Mouse (Mus musculus) monocyte, adult 5-6 weeks (primary cell): ENCODE results near the gene Olfr196. TPM values are rescaled to one million over a fixed set of nuclear protein-coding genes. Genes with fewer than 3 reads are reported as not detected.
"Not testable (repeated sequence)": the region's sequence is repeated elsewhere in the genome, so short reads cannot be mapped to it uniquely, and the experiment has no call there.

Source experiments
- ATAC-seq: fragments of 153-309, 156-312 bp; replicated peaks from 2 replicates; pipeline ENCODE4 v1.8.0; 2017; ENCODE audit warnings: mild to moderate bottlenecking; ENCODE audit not compliant: low TSS enrichment, insufficient number of reproducible peaks, severe bottlenecking, poor library complexity, low FRiP score
- total RNA-seq: library from RNA; stranded (forward); fragments of 200-1000, 200-491, 200-594 nt; gene quantifications from 3 replicates; pipeline ENCODE4 v1.2.3, GENCODE M21; 2017

Gene Olfr196
- total RNA-seq: not detected in 3 replicates

GRCm38 (mm10) chr16:59170354-59170753 lies at the start of gene Olfr196:
Gene Olfr196, minus strand, starts transcription at chr16:59170454.
- no peak for ATAC-seq

- not testable (repeated sequence) for ATAC-seq
Measured at GRCm38 (mm10) chr16:59219667-59220066, 49.4 kb upstream of the Olfr196 start, which contains the start of gene Olfr199. Gene Olfr199, minus strand, starts transcription at chr16:59219767.

GRCm38 (mm10) chr16:59217861-59218260 lies 47.6 kb upstream of the Olfr196 start:
- ATAC-seq: not testable (repeated sequence)

GRCm38 (mm10) chr16:59203433-59203832 lies 33.2 kb upstream of the Olfr196 start, which contains the start of gene Olfr198:
Gene Olfr198, minus strand, starts transcription at chr16:59203533.
- ATAC-seq: not testable (repeated sequence)

- ATAC-seq: no peak
Measured at GRCm38 (mm10) chr16:59151996-59152395, 18.3 kb downstream of the Olfr196 start.

- no peak for ATAC-seq
Measured at GRCm38 (mm10) chr16:59146746-59147145, 23.5 kb downstream of the Olfr196 start, which contains the start of gene Olfr195. Gene Olfr195, plus strand, starts transcription at chr16:59147046.

- ATAC-seq: no peak
Measured at GRCm38 (mm10) chr16:59141105-59141504, 29.1 kb downstream of the Olfr196 start.

- ATAC-seq: no peak
Measured at GRCm38 (mm10) chr16:59130740-59131139, 39.5 kb downstream of the Olfr196 start.

GRCm38 (mm10) chr16:59120969-59121368 lies 49.3 kb downstream of the Olfr196 start, which contains the start of gene Olfr194:
Gene Olfr194, minus strand, starts transcription at chr16:59121069.
- no peak for ATAC-seq

Other genes with a start within 250 kb of the Olfr196 start
- not detected in 3 replicates for gene Olfr181, start 241.7 kb downstream of the Olfr196 start, total RNA-seq
- not detected in 3 replicates for gene Olfr180, start 241.1 kb downstream of the Olfr196 start, total RNA-seq
- gene Olfr183, start 175.1 kb downstream of the Olfr196 start, total RNA-seq: not detected in 3 replicates
- gene Olfr186, start 140.2 kb downstream of the Olfr196 start, total RNA-seq: not detected in 3 replicates
- gene Olfr187, start 130.7 kb downstream of the Olfr196 start, total RNA-seq: not detected in 3 replicates
- under 0.01 to 0.32 TPM in 2 of 3 replicates, not detected in the other for gene Olfr190, start 92.4 kb downstream of the Olfr196 start, total RNA-seq
- gene Olfr191, start 80.6 kb downstream of the Olfr196 start, total RNA-seq: not detected in 3 replicates
- not detected in 3 replicates for gene Olfr193, start 58.6 kb downstream of the Olfr196 start, total RNA-seq
- not detected in 3 replicates for gene Olfr194, start 49.4 kb downstream of the Olfr196 start, total RNA-seq
- not detected in 3 replicates for gene Olfr195, start 23.4 kb downstream of the Olfr196 start, total RNA-seq
- not detected in 3 replicates for gene Olfr198, start 33.1 kb upstream of the Olfr196 start, total RNA-seq
- not detected in 3 replicates for gene Olfr199, start 49.3 kb upstream of the Olfr196 start, total RNA-seq
- gene Olfr201, start 102.2 kb upstream of the Olfr196 start, total RNA-seq: not detected in 3 replicates
- not detected in 3 replicates for gene Olfr202, start 116.3 kb upstream of the Olfr196 start, total RNA-seq
- not detected in 3 replicates for gene Olfr203, start 128.4 kb upstream of the Olfr196 start, total RNA-seq
- not detected in 3 replicates for gene Olfr204, start 147.8 kb upstream of the Olfr196 start, total RNA-seq
- not detected in 3 replicates for gene Olfr205, start 160.7 kb upstream of the Olfr196 start, total RNA-seq
- not detected in 3 replicates for gene Olfr206, start 178.8 kb upstream of the Olfr196 start, total RNA-seq
- gene Olfr209, start 193.5 kb upstream of the Olfr196 start, total RNA-seq: not detected in 3 replicates
- gene Gabrr3, start 236.9 kb upstream of the Olfr196 start, total RNA-seq: not detected in 3 replicates